Mouse (Mus musculus): ENCODE results near the gene Hspa5. TPM values are rescaled to one million over a fixed set of nuclear protein-coding genes. Genes with fewer than 3 reads are reported as not detected.

Hspa5 gene
- 634 TPM for polyA plus RNA-seq (2017; shearing (Covaris generic))

GRCm38 (mm10) chr2:34771368-34772226 lies at the start of gene Hspa5:
TSS of gene Hspa5 (plus strand) at chr2:34771970.

GRCm38 (mm10) chr2:34754551-34755358 lies 17.0 kb upstream of the Hspa5 start, which contains the start of gene Gapvd1:
TSS of gene Gapvd1 (minus strand) at chr2:34755232.

GRCm38 (mm10) chr2:34799357-34800256 lies 27.8 kb downstream of the Hspa5 start, which contains the start of gene Rabepk:
TSS of gene Rabepk (minus strand) at chr2:34799912.

GRCm38 (mm10) chr2:34825827-34826459 lies 54.2 kb downstream of the Hspa5 start, which contains the start of gene Fbxw2:
TSS of gene Fbxw2 (minus strand) at chr2:34826311.

Other genes with a start within 250 kb of the Hspa5 start
- gene Gapvd1, start 16.7 kb upstream of the Hspa5 start, polyA plus RNA-seq (2017; shearing (Covaris generic)): 133 TPM
- gene Rabepk, start 27.9 kb downstream of the Hspa5 start, polyA plus RNA-seq (2017; shearing (Covaris generic)): 52.3 TPM
- 102 TPM for gene Fbxw2, start 54.3 kb downstream of the Hspa5 start, polyA plus RNA-seq (2017; shearing (Covaris generic))
- not detected for gene Gm34653, start 61.0 kb downstream of the Hspa5 start, polyA plus RNA-seq (2017; shearing (Covaris generic))
- not detected for gene Cutal, start 102.4 kb downstream of the Hspa5 start, polyA plus RNA-seq (2017; shearing (Covaris generic))
- 105 TPM for gene Psmd5, start 103.0 kb downstream of the Hspa5 start, polyA plus RNA-seq (2017; shearing (Covaris generic))
- gene Phf19, start 142.1 kb downstream of the Hspa5 start, polyA plus RNA-seq (2017; shearing (Covaris generic)): 1.2 TPM
- gene Traf1, start 189.8 kb downstream of the Hspa5 start, polyA plus RNA-seq (2017; shearing (Covaris generic)): 566 TPM

All from inflammation-experienced regulatory T-cells, adult 16 weeks (primary cell).